Mouse (Mus musculus) cerebellum, adult 9-11 months (tissue): Measurements from ENCODE around the gene AI464131.
A peak's percentile ranks its signal among the peaks of the same experiment; 100 is the strongest.

Experiments
- DNase-seq: peaks from one replicate; pipeline ENCODE4 v3.0.0; 2022

Gene AI464131

GRCm38 (mm10) chr4:41504325-41504724 lies 1.4 kb upstream of the AI464131 start:
- no peak for DNase-seq

- DNase-seq, result no peak
Measured at GRCm38 (mm10) chr4:41502171-41502940, 520 bp downstream of the AI464131 start.

DNA sequence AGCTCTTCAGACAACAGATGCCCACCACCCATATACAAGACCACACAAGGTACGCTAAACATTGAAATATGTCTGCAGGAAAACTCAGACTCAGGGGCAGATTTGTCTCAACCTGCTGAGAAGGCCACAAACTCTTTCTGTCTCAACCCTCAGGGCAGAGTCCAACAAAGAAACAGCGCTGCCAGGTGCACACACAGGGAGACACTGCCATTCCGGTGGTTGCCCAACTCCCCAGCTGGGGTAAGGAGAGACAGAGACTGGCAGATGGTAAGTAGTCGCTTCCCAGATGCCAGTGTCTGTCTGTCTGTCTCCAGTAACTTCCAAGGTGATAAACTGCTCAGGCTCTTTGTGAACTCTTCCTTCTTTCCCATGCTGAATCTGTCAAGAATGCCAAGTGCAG lies 2.1 kb downstream of the AI464131 start:
- no peak for DNase-seq

DNA sequence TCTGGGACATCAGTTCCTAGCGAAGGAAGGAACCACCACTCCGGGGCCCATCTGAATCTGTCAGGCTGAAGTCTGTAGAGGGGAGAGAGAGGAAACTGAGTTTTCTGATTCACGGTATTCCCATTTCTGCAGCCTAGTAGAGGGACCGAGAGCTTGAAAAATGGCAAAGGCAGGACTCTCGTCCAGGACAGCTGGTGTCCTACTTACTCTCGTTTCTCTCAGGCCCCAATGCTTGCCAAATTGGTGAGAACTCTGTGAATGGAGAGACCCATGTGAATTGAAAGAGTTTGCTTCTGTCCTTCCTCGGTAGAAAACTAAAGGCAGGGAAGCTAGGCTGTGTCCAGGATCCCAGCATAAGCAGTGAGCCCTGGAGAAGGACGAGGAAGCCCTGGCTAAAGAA lies 3.3 kb downstream of the AI464131 start:
- no peak for DNase-seq

GRCm38 (mm10) chr4:41498921-41499391 lies 3.9 kb downstream of the AI464131 start:
- DNase-seq, result no peak

DNA sequence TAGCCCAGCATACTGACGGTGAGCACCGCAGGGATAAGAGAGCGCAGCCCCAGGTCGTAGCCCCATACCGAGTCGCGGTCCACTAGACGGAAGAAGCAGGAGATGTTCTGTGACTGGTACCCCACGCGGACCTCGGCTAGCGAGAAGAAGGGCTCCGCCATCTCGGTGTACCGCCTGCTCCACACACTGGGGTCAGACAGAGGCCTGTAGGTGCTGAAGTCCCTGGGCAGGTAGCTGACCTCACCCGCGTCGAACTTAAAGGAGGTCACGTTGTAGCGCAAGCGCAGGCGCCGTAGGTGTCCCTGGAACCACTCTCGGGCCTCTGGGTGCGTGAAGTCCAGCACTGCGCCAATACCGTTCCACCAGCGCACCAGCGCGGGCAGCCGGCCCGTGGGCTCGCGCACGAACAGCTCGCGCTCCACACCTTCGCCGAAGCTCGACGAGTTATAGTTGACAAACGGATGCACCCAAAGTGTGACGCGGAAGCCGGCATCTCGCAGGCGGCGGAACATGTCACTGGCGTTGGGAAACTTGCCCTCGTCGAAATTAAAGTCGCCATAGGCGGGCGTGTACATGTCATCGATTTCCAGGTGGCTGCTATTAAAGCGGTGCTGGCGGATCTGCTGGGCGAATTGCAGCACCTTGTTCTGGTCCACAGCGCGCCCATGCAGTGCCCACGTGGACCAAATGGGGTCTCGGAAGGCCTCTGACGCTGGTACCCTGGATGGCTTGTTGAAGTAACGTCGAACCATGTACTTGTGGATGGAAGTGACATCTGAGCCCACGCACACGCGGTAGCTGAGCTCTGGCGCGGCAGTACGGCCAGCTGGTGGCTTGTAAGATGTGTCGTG lies 4.7 kb downstream of the AI464131 start:
- no peak for DNase-seq

DNA sequence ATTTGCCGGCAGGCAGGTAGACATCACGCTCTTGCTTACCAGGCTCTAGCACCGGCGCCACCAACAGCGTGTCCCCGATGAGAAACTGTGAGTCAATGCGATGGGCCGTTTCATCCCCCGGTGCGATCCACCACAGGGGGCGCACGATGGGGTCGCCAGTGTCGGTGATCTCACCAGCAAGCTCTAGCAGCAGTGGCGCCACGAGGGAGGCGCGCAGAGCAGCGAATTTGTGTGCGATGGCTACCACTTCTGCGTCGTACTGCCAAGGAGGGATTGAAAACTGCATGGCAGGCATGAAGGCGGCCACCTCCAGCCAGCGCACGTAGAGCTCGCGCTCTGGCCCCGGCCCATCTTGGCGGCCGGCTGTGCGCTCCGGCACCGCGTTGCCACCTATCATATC lies 5.3 kb downstream of the AI464131 start:
- DNase-seq, result no peak

GRCm38 (mm10) chr4:41497046-41497445 lies 5.8 kb downstream of the AI464131 start:
- DNase-seq, result no peak

DNA sequence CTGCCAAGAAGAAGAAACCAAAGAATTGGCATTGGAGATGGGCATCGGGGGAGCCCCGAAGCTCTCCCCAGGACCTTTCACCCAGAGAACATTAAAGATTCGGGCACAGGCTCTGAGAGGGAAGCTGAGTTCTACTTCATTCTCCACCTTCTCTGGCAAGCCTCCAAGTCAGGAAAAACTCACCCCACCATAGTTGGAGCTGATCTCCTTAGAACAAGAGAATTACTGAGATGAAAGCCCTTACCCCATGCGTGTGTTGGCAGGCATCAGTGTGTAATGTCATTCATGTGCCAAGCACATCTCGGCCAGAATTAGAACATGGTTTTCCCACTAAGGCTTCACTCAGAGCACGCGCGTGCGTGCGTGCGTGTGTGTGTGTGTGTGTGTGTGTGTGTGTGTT lies 7.0 kb downstream of the AI464131 start:
- DNase-seq, result peak; percentile 36

GRCm38 (mm10) chr4:41495076-41495475 lies 7.8 kb downstream of the AI464131 start:
- DNase-seq, result no peak

- no peak for DNase-seq
Measured at GRCm38 (mm10) chr4:41494378-41494777, 8.5 kb downstream of the AI464131 start.

DNA sequence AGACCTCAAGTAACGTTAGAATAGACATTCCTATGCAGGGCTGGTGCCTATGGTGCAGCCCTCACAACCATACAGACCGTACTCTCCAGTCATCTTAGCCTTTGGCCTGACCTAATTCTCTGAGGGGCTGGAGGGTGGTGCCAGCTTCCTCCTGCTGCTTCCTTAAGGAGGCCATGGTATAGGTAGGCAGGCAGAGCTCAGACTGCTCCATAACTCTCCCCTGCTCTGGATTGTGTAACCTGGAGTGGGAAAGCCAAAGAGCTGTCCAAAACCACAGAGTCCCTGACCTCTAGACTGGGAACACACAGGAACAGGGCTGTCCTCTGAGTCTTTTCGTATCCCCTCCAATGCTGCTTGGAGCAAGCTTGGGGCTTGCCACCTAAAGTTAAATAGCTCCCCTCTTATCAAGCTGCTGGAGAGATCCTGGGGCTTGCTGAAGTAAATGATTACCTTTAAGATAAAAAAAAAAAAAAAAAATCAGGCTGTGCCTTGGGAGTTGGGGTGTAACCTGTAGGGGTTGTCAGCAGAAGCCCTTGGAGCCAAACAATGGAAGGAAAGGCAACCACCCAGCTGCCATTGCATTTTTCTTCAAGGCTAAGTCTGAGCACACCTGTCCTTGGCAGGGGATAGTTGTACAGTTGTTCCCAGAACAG lies 9.3 kb downstream of the AI464131 start:
- no peak for DNase-seq

DNA sequence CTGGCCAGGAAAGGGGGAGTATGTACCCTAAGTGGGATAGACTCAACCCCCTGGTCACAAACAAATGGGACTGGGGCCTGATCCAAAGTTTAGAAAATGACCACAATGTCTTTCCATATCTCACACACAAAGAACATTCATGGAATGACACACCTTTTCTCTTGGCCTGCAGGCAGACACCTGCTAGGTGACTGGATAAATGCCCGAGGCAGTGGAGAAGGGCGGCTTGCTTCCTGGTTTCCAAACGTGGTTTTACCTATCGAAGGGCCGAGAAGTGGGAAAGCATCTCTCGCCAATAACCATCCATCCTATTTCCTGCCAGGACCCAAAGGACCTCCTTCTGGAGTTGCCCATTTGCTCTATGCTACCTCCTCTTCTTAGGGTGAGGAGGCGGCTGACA lies 9.9 kb downstream of the AI464131 start:
- no peak for DNase-seq

DNA sequence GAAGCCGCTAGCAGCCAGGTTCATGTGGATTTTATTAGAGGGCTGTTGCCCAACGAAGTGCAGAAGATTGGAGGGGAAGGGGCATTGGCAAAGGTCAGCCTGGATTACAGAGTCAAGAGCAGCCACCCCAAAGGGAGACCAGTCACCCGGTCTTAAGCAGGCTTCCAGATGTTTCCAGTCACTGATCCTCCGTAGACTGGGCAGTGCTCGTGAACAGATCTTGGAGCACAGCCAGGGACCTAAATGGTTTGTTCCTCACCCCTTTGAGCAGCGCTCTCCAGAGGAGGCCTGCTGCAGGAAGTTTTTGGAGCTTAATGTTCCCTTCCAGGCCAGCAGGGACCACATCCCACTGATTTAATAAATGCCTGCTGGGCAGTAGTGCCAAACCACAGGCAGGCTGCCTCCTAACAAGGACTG lies 21.3 kb downstream of the AI464131 start:
- peak; percentile 27 for DNase-seq

- peak; percentile 32 for DNase-seq
Measured at GRCm38 (mm10) chr4:41480254-41480653, 22.6 kb downstream of the AI464131 start.

DNA sequence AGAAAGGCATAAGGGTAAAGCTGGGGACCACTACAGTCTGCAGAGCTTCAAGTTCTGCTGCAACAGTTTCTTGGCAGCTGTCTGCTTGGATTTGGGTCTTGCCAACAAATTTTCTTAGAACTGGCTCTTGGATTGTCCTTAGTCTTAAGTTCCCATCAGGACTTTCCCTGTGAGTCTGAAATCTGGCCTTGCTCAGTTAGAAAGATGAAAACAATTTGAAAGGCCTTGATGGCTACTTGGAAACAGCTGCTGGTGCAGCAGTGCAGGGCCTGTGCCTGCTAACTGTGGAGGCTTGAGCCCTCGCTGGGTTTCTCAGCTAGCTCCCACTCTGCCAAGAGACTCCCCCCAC lies 23.4 kb downstream of the AI464131 start:
- no peak for DNase-seq

DNA sequence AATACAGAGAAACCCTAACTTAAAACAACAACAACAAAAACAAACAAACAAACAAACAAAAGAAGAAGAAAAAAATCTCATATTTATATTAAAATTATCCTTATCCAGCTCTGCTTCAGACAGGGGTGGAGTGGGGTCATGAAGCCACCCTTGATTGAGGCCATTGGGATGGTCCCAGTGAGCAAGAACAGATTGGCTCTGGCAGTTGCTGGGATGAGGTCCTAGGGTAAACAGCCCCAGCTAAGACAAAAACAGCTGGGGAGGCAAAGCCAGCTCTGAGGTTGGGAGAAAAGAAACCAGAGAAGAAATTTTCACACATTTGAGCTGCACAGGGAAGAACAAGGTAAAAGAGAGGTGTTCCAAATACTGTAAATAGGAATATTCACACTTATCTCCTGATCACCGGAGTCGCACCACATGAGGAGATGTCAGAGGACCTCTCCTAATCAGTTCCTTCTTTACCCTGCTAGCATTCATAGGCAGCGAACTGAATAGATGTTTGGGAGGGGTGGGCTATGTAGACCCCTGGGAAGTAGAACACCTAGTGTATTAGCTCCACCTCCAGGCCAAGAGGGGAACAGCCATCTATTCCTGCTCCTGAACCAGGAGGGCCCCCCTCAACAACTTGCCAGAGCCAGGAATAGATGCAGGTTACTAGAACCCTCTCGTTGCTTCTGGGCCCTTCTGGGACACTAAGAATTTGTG lies 24.0 kb downstream of the AI464131 start:
- DNase-seq, result no peak

DNA sequence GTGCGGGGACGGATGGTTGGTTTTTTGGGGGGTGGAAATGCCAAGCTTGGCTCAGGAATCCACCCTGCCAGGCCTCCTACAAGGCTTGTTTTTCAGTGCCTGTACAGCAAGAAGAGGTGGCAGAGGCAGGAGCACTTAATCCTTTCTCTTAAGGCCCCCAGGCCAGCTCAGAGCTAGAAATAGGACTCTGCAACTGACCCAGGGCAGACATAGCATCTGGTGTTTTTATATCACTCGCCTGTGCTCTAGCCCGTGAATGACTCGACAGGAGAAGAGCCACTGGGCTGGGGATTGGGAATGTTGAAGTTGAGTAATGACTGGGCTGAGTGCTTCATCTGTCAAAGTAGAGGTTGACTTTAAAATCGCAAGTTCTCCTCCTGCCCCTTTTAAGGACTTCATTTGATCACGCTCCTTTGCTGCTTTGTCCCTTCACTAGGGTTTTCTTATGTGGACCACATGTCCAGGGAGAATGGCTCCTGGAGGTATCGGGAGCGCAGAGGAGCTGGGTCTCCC lies 25.2 kb downstream of the AI464131 start:
- DNase-seq, result no peak

- no peak for DNase-seq
Measured at GRCm38 (mm10) chr4:41471384-41471689, 31.5 kb downstream of the AI464131 start.

DNA sequence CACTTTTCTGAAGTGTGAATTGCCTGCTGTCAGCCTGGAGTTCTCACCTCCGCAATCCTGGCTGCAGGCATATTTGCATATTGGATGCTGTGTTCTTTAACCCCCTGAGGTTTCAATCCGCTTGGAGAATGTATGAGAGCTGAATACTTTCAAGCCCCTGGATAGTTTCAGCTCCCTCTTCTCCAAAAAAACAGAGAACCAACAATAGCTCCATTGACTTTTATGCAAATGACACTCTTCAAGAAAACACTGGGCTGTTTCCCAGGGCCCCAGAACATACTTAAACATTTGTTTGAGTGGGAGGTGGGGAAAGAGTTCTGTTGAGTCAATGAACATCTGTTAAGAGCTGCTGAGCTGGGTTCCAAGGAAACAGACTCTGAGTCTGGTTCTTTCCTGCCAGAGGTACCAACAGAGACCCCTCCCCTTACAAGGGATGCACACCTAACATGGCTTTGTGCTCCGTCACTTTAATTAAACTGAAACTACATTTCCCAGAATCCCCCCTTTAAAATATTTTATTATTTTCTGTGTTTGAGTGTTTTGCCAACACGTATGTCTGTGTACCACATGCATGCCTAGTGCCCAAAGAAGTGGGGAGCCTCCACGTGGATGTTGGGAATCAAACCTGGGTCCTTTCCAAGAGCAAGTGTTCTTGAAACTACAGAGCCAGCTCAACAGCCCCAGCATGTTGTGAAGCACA lies 32.0 kb downstream of the AI464131 start:
- DNase-seq, result peak; percentile 24

- no peak for DNase-seq
Measured at GRCm38 (mm10) chr4:41470051-41470683, 32.7 kb downstream of the AI464131 start.

GRCm38 (mm10) chr4:41469199-41469598 lies 33.7 kb downstream of the AI464131 start:
- no peak for DNase-seq
